Mouse (Mus musculus): ENCODE data around the gene Slc16a10. TPM values are rescaled to one million over a fixed set of nuclear protein-coding genes. Genes with fewer than 3 reads are reported as not detected.
A peak's percentile ranks its signal among the peaks of the same experiment; 100 is the strongest.

The Slc16a10 gene
- polyA plus RNA-seq, 1 experiment, result 5.4 TPM

DNA sequence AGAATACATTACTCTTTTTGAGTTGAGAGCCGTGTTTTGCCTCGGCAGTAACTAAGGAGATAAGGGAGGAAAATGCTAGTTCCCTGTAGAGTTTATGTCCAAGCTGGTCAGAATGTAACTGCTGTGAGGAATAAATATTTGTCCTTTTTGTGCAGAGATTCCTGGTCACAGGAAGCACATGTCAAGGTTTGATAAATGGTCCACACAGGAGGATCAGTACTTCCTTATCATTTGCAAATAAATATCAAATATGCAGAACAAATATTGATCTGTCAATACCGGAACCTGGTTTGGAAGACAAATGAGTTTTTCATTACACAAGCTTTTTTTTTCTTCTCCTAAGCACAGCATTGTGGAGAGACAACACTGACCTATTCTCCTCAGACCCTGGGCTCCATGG, 90.1 kb downstream of the Slc16a10 start:
- Histone ChIP-seq H3K9me3 (replicated peaks; ENCODE audit: control insufficient read depth, insufficient read depth, low read length, poor library complexity, severe bottlenecking) (no peaks in the 10 kb centered on the region), H3K9ac (ENCODE audit: low read depth, poor library complexity, severe bottlenecking) (no peak overlapping the region), H3K27me3 (ENCODE audit: control insufficient read depth, insufficient read depth, low read length, poor library complexity, severe bottlenecking) (no peaks in the 10 kb centered on the region), H3K4me1 (ENCODE audit: control insufficient read depth, insufficient read depth, low read length) (no peaks in the 10 kb centered on the region), H3K27ac (ENCODE audit: insufficient read depth, low read length) (no peak overlapping the region), H3K36me3 (ENCODE audit: control insufficient read depth, insufficient read depth, low read length, poor library complexity, severe bottlenecking) (no peaks in the 10 kb centered on the region), H3K4me3 (ENCODE audit: low read depth, low read length) (no peak overlapping the region)
- TF ChIP-seq POLR2A (IDR thresholded peaks at IDR 0.05; ENCODE audit: insufficient read depth, low read length), result no peak
- no peak for TF ChIP-seq EP300 (IDR thresholded peaks at IDR 0.05; ENCODE audit: insufficient read depth, low read depth, low read length)
- no peak for TF ChIP-seq CTCF (IDR thresholded peaks at IDR 0.05; ENCODE audit: low read depth, low read length)

DNA sequence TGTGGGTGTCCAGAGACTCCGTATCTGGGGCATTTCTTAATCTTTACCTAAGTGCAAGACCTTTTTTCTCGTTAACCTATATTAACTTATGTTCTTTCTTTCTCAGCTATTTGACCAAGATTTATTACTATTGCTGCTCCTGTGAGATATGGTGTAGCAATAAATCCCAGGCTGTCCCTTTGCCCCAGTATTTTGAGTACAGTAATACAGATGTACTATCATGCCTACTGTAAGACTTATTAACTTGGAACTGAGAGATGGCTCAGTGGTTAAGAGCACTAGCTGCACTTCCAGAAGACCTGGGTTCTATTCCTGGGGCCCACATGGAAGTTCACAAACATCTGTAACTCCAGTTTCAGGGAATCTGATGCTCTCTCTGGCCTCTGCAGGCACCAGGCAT, 91.3 kb downstream of the Slc16a10 start:
- Histone ChIP-seq H3K4me3 (ENCODE audit: low read depth, low read length) (no peak overlapping the region), H3K4me1 (ENCODE audit: control insufficient read depth, insufficient read depth, low read length) (no peaks in the 10 kb centered on the region)

GRCm38 (mm10) chr10:40041339-40041738, 100.7 kb downstream of the Slc16a10 start:
- Histone ChIP-seq H3K36me3 (ENCODE audit: control insufficient read depth, insufficient read depth, low read length, poor library complexity, severe bottlenecking) (no peaks in the 10 kb centered on the region), H3K27me3 (ENCODE audit: control insufficient read depth, insufficient read depth, low read length, poor library complexity, severe bottlenecking) (no peaks in the 10 kb centered on the region), H3K9me3 (replicated peaks; ENCODE audit: control insufficient read depth, insufficient read depth, low read length, poor library complexity, severe bottlenecking) (no peaks in the 10 kb centered on the region), H3K9ac (ENCODE audit: low read depth, poor library complexity, severe bottlenecking) (no peak overlapping the region), H3K4me3 (ENCODE audit: low read depth, low read length) (no peak overlapping the region), H3K4me1 (ENCODE audit: control insufficient read depth, insufficient read depth, low read length) (no peaks in the 10 kb centered on the region), H3K27ac (ENCODE audit: insufficient read depth, low read length) (no peak overlapping the region)
- TF ChIP-seq EP300 (IDR thresholded peaks at IDR 0.05; ENCODE audit: insufficient read depth, low read depth, low read length) (no peak), CTCF (IDR thresholded peaks at IDR 0.05; ENCODE audit: low read depth, low read length) (peak; percentile 49)

More for the DNA sequence above, 91.3 kb downstream of the Slc16a10 start:
- Histone ChIP-seq H3K9me3 (replicated peaks; ENCODE audit: control insufficient read depth, insufficient read depth, low read length, poor library complexity, severe bottlenecking) (no peaks in the 10 kb centered on the region), H3K9ac (ENCODE audit: low read depth, poor library complexity, severe bottlenecking) (no peak overlapping the region), H3K27ac (ENCODE audit: insufficient read depth, low read length) (no peak overlapping the region), H3K36me3 (ENCODE audit: control insufficient read depth, insufficient read depth, low read length, poor library complexity, severe bottlenecking) (no peaks in the 10 kb centered on the region), H3K27me3 (ENCODE audit: control insufficient read depth, insufficient read depth, low read length, poor library complexity, severe bottlenecking) (no peaks in the 10 kb centered on the region)
- TF ChIP-seq EP300 (IDR thresholded peaks at IDR 0.05; ENCODE audit: insufficient read depth, low read depth, low read length), result no peak
- TF ChIP-seq CTCF (IDR thresholded peaks at IDR 0.05; ENCODE audit: low read depth, low read length), result no peak
- no peak for TF ChIP-seq POLR2A (IDR thresholded peaks at IDR 0.05; ENCODE audit: insufficient read depth, low read length)

DNA sequence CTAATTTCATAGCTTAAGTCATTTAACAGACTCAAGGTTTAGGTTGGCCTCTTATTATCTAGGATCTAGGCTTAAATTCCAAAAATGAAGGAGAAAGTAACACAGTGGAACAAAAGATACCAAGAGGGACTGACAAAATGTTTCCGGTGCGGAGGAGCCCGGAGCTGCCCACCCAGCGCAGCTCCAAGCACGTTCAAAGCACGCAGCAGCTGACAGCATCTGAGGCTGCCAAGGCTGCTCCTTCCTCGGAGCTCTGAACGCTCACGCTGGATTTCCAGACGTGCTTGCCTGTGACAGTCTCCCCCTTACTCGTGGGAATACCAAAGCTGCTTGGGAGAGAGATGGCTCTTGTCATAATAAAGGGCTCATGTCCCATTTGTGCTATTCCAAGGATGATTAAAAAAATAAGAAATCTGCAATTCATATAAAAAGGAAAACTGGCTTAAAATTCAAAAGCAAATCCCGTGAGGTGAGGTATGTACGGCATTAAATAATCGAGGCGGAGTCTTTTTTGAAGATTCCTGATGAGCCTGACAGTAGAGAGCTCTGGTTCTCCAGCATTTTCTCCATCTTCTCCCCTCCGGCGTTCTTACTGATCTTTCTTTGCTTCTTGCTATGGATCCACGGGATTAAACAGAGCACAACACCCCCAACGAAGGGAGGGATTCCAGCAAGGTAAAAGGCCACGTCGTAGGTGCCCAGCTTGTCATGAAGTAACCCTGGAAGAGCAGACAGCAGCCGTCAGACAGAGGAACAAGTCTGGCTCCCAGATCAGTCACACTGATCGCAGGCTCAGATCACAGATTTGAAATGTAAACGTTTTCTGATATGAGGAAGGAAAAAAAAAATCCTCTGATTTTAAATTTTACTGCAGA, 105.1 kb downstream of the Slc16a10 start:
- Histone ChIP-seq H3K4me3 (ENCODE audit: low read depth, low read length) (no peak overlapping the region), H3K27ac (ENCODE audit: insufficient read depth, low read length) (no peak overlapping the region), H3K27me3 (ENCODE audit: control insufficient read depth, insufficient read depth, low read length, poor library complexity, severe bottlenecking) (no peaks in the 10 kb centered on the region), H3K36me3 (ENCODE audit: control insufficient read depth, insufficient read depth, low read length, poor library complexity, severe bottlenecking) (no peaks in the 10 kb centered on the region), H3K4me1 (ENCODE audit: control insufficient read depth, insufficient read depth, low read length) (no peaks in the 10 kb centered on the region), H3K9ac (ENCODE audit: low read depth, poor library complexity, severe bottlenecking) (no peak overlapping the region), H3K9me3 (replicated peaks; ENCODE audit: control insufficient read depth, insufficient read depth, low read length, poor library complexity, severe bottlenecking) (no peaks in the 10 kb centered on the region)
- TF ChIP-seq EP300 (IDR thresholded peaks at IDR 0.05; ENCODE audit: insufficient read depth, low read depth, low read length), result no peak

DNA sequence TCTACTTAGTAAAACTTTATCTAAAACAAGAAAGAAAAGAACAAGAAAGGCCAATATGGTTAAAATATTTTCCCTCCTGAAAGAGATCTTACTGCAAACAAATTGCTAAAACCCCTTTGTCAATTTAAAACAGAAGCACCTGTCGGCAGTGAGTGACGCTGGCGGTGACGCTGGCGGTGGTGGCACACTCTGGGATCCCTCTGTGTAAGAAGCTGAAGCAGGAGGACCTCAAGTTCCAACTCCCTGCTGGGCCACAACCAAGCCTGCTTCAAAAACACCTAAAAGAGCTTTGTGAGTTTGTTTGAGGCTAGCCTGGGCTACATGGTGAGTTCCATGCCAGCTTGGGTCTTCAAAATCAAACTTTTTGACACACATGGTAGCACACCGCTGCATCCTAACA, 107.1 kb downstream of the Slc16a10 start:
- H3K27me3 ChIP-seq (ENCODE audit: control insufficient read depth, insufficient read depth, low read length, poor library complexity, severe bottlenecking), result no peaks in the 10 kb centered on the region
- H3K9ac ChIP-seq (ENCODE audit: low read depth, poor library complexity, severe bottlenecking), result no peak overlapping the region
- no peaks in the 10 kb centered on the region for H3K36me3 ChIP-seq (ENCODE audit: control insufficient read depth, insufficient read depth, low read length, poor library complexity, severe bottlenecking)
- no peak overlapping the region for H3K27ac ChIP-seq (ENCODE audit: insufficient read depth, low read length)
- H3K9me3 ChIP-seq (replicated peaks; ENCODE audit: control insufficient read depth, insufficient read depth, low read length, poor library complexity, severe bottlenecking), result no peaks in the 10 kb centered on the region
- TF ChIP-seq EP300 (IDR thresholded peaks at IDR 0.05; ENCODE audit: insufficient read depth, low read depth, low read length), result no peak
- no peak for TF ChIP-seq POLR2A (IDR thresholded peaks at IDR 0.05; ENCODE audit: insufficient read depth, low read length)
- TF ChIP-seq CTCF (IDR thresholded peaks at IDR 0.05; ENCODE audit: low read depth, low read length), result no peak
- no peak overlapping the region for H3K4me3 ChIP-seq (ENCODE audit: low read depth, low read length)
- no peaks in the 10 kb centered on the region for H3K4me1 ChIP-seq (ENCODE audit: control insufficient read depth, insufficient read depth, low read length)

DNA sequence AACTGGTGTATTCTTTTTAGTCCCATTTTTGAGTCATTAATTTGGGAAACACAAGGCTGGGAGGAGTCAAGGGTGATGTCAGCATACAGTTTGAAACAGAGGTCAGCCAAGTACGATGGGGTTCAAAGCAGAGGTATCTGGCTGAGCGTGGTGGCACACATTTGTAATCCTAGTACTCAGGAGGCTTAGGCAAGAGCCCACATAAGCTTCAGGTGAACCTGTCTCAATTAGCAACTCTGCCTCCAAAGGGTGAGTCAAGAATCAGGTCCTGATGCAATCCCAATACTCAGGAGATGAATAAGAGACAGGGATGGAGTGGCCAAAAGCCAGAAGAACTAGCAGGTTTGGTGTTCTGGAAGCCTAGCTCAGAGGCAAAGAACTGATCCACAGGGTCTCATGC, 109.2 kb downstream of the Slc16a10 start:
- Histone ChIP-seq H3K4me3 (ENCODE audit: low read depth, low read length) (no peak overlapping the region), H3K27ac (ENCODE audit: insufficient read depth, low read length) (no peak overlapping the region), H3K9me3 (replicated peaks; ENCODE audit: control insufficient read depth, insufficient read depth, low read length, poor library complexity, severe bottlenecking) (no peaks in the 10 kb centered on the region), H3K4me1 (ENCODE audit: control insufficient read depth, insufficient read depth, low read length) (no peaks in the 10 kb centered on the region), H3K36me3 (ENCODE audit: control insufficient read depth, insufficient read depth, low read length, poor library complexity, severe bottlenecking) (no peaks in the 10 kb centered on the region), H3K27me3 (ENCODE audit: control insufficient read depth, insufficient read depth, low read length, poor library complexity, severe bottlenecking) (no peaks in the 10 kb centered on the region; the same call in 1 of the 2 replicates), H3K9ac (ENCODE audit: low read depth, poor library complexity, severe bottlenecking) (no peak overlapping the region)
- TF ChIP-seq CTCF (IDR thresholded peaks at IDR 0.05; ENCODE audit: low read depth, low read length) (no peak), POLR2A (IDR thresholded peaks at IDR 0.05; ENCODE audit: insufficient read depth, low read length) (no peak), EP300 (IDR thresholded peaks at IDR 0.05; ENCODE audit: insufficient read depth, low read depth, low read length) (no peak)

Data from ES-Bruce4 (cell line).